Mouse (Mus musculus) megakaryocyte, embryonic 14.5 days (primary cell): ENCODE data around the gene Tbcd.

Source experiments
- FLI1 ChIP-seq: IDR thresholded peaks from 2 replicates; pipeline ENCODE4 v1.6.1; 2012; ENCODE audit warnings: low read length, inconsistent platforms, mixed read lengths
- GATA1 ChIP-seq: IDR thresholded peaks from 3 replicates; pipeline ENCODE4 v1.6.1; 2012; ENCODE audit warnings: mixed read lengths, low read length, inconsistent platforms, borderline replicate concordance

- TF ChIP-seq GATA1 (no peak), FLI1 (no peak)
Measured at GRCm38 (mm10) chr11:121601422-121601821, 149.7 kb downstream of the Tbcd start.
